Mouse (Mus musculus) T-helper 1 cell (primary cell): ENCODE data around the gene Olfr1212.

Source experiments
- in situ Hi-C: fragments of 300-600 bp; cut with MboI, MseI; formaldehyde crosslinking; loops from one replicate; pipeline ENCODE4 v1.15.1; 2025; ENCODE audit warnings: high pct_unique_total_duplicates

Olfr1212 gene

DNA sequence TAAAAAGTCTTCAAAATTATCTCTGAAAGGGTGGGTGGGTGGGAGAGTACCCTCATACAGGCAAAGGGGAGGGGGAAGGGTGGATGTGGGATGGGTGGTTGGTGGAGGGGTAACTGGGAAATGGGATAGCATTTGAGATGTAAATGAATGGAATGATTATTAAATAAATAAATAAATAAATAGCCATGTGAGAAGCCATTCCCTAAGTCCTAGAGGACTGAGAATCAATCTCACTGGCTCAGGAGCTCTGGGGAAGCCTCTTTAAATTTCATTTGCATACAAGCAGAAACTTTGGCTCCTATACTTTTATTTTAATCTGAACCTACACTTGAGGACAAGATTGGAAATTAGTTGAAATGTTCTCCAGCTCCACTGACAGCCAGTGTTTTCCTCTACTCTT, at the start of gene Olfr1212:
Olfr1212 (plus strand) TSS at position 301 of the 400 bp plus-strand sequence.
- in situ Hi-C loops, result loop anchor here (10.0 kb wide), 1 partner anchor 691 kb away; no protein-coding TSS in a partner anchor

DNA sequence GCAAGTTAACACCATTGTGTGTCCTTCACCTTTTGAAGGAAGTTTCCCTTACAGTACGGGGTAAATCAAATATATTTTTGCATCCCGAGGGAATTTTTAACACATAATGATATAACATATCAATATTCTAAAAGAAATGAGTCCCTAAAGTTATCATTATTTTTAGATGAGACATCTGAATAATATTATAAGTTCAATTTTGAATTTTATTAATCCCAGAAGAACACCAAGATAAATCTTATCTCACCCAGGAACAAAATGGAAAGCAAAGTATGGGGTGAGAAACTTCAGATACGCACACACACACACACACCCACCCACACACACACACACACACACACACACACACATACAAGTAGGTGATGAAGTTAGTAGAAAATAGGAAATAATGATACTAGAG, 38.7 kb upstream of the Olfr1212 start, which contains the start of gene Olfr1209:
Olfr1209 (minus strand) TSS at position 101 of the 400 bp plus-strand sequence.
- in situ Hi-C loops, result no loop called here

DNA sequence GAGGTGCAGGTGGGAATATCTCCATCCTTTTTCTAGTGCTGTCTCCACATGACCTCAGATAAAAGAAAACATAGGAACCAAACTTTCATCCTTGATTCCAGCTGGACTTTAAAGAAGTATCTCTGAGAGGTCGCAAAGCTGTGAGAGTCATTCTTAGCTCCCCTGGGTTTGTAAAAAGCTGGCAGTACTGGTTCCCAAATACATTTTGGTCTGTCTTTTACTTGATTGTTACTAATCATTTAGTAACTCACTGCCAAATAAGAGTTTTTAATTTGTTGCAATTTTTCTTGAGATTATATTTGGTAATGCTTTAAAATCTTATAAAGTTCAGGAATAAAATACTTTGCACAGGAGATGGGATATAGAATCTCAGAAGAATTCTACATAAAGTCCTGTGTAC, 15.8 kb upstream of the Olfr1212 start, which contains the start of gene Olfr1211:
Olfr1211 (minus strand) TSS at position 101 of the 400 bp plus-strand sequence.
- in situ Hi-C loops, result no loop called here

DNA sequence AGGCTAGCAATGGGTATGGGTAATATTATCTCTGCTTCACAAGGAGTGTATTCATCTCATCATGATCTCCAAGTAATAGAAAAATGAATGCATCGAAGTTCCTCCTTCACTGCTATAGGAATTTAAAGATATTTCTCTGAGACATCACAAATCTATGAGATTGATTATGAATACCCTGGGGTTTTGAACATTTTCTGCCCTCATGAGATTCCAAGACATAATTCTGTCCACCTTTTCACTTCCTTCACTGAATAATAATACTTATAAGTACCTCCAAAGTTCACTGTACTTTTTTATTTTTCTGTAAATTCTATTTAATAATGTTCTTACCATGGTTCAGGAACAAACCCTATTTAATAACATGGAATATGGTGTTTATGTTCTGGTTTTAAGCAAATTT, 26.4 kb downstream of the Olfr1212 start, which contains the start of gene Gm13762:
Gm13762 (minus strand) TSS at position 101 of the 400 bp plus-strand sequence.
- in situ Hi-C loops, result no loop called here

DNA sequence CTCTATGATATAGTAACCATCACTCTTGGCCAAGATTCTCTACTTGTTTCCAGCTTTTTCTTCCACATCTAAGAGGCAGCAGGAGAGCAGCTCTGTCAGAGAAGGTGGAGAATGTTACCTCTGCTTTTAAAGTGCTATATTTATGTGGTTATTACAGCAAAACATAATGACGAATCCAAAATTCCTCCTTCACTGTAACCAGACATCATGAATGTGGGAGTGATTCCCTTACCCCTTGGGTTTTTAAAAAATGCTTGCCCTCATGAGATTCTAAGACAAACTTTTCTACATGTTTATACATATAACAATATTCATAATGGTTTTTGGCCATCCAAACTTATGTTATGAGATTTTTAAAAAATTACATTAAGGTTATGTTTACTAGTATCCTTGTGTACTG, 38.8 kb downstream of the Olfr1212 start, which contains the start of gene Olfr1214:
Olfr1214 (minus strand) TSS at position 101 of the 400 bp plus-strand sequence.
- in situ Hi-C loops, result no loop called here

DNA sequence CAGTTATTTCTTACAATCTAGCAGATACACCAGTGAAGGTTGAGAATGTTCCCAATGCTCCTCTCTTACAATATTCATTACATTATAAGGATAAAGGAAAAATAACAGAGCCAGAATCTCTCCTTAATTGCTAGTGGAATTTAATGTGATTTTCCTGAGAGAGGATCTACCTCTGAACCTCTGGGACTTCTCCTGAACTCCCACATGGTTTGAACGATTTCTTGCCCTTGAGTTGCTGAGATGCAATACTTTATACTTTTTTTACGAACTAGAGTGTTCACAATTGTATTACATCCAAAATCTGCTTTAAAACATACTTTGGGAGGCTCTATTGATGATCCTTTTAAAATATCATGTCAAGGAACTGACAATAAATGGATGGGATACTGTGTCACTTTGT, 53.1 kb downstream of the Olfr1212 start, which contains the start of gene Olfr1215:
Olfr1215 (minus strand) TSS at position 101 of the 400 bp plus-strand sequence.
- in situ Hi-C loops, result no loop called here
